Mouse (Mus musculus): ENCODE data around the gene Mmgt2. TPM values are rescaled to one million over a fixed set of nuclear protein-coding genes. Genes with fewer than 3 reads are reported as not detected.

Gene Mmgt2
- 23.2 and 30.8 TPM in 2 replicates for polyA plus RNA-seq (2015; fragmentation: Nextera tagmentation; extraction: Ambion mirVana)

- Histone ChIP-seq H3K9ac (replicated peaks) (peak within 1 kb of the TSS; percentile 68), H3K27ac (replicated peaks) (peak within 1 kb of the TSS; percentile 77), H3K9me3 (replicated peaks) (no peaks in the 10 kb centered on the region), H3K36me3 (no peaks in the 10 kb centered on the region), H3K4me1 (peaks cover 45% of the 10 kb centered on the region), H3K4me3 (replicated peaks) (peak within 1 kb of the TSS; percentile 79), H3K4me2 (peak within 1 kb of the TSS; percentile 94), H3K27me3 (replicated peaks) (no peaks in the 10 kb centered on the region)
- 1% methylated on average over 25 of the region's 53 CpGs for WGBS
- ATAC-seq (ENCODE audit: low FRiP score), result peak; percentile 74
Observed at GRCm38 (mm10) chr11:62648591-62649391, at the start of gene Mmgt2. Mmgt2 (plus strand) TSS chr11:62648664.

DNA sequence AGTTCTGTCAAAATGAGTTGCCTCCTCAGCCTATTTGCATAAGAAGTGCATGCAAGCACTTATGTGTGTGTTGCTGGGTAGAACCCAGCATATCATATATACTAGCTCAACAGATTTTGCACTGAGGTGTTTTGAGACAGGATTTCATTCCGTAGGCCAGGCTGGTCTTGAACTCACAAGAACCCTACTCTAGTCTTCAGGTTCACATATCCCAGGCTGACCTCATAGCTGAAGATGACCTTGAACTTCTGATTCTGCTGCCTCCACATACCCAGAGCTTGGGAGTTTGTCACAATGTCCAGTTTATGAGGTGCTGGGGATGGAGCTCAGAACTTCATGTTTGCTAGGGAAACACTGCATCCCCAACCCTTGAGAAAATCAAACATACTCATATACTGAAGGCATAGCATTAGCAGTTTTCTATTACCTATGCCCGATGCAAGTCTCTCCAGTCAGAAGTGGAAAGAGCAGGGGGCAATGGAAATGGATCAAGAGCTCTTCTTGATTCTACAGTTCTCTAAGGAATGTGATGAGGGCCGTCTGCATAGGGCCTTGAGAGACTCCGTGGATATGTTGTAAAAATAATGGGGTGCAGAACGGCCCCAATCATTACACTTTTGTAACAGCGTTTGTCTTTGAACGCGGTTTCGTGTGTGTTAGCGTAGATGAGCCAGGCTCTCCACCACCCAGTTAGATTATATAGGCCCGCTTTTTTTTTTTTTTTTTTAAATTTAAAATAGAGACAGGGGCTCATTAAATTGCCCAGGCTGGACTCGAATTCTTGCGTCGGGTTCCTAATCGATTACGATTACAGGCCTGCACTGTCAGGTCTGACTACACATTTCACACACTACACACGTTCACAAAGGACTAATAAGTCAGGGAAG is 46.5 kb upstream of the Mmgt2 start:
- peak overlapping the region; percentile 60 for H3K9ac ChIP-seq (replicated peaks)
- H3K4me2 ChIP-seq, result peak overlapping the region; percentile 67
- peaks cover 39% of the 10 kb centered on the region for H3K4me1 ChIP-seq
- no peaks in the 10 kb centered on the region for H3K27me3 ChIP-seq (replicated peaks)
- peaks cover 29% of the 10 kb centered on the region for H3K36me3 ChIP-seq
- peak; percentile 19 for ATAC-seq (ENCODE audit: low FRiP score)
- 9% methylated on average over 17 of the region's 17 CpGs for WGBS
- H3K4me3 ChIP-seq (replicated peaks), result peak overlapping the region; percentile 71
- peak overlapping the region; percentile 95 for H3K27ac ChIP-seq (replicated peaks)
- no peaks in the 10 kb centered on the region for H3K9me3 ChIP-seq (replicated peaks)

DNA sequence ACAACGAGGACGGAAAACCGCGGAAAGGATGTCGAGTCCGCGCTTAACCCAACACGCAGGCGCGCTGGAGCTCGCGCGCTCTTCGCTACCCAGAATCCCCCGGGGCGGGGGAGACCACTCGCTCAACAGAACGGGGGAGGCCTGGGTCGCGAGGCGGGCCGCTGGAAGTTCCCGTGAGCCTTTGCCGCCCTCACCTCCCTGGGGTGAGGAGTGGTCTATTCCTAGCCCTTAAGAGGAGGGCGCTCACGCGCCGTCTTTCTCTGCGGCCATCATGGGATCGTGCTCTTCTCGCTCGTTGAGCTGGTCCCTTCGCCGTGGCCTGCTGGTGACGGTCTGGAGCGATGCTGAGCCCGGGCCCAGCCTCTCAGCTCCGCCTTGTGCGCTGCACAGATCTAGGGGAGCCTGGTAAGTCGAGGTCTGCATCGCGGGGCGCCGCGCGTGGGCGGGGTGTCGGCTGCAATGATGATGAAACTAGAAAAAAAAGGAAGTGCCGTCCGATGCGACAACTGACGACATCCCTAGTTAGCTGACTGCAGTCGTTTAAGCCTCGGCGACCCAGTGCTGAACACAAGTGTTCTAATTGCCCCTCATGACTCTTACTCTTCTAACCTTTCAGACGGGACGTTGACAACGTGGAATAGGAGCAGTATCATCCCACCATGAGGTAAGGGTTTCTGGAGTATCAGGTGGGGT is 45.7 kb upstream of the Mmgt2 start:
- H3K27me3 ChIP-seq (replicated peaks), result no peaks in the 10 kb centered on the region
- WGBS, result under 1% methylated on average over 58 of the region's 58 CpGs
- H3K4me3 ChIP-seq (replicated peaks), result peak overlapping the region; percentile 71
- peak overlapping the region; percentile 67 for H3K4me2 ChIP-seq
- no peaks in the 10 kb centered on the region for H3K9me3 ChIP-seq (replicated peaks)
- peaks cover 37% of the 10 kb centered on the region for H3K36me3 ChIP-seq
- peak overlapping the region; percentile 95 for H3K27ac ChIP-seq (replicated peaks)
- ATAC-seq (ENCODE audit: low FRiP score), result peak; percentile 95
- peak overlapping the region; percentile 98 for H3K9ac ChIP-seq (replicated peaks)
- H3K4me1 ChIP-seq, result peaks cover 45% of the 10 kb centered on the region

GRCm38 (mm10) chr11:62603312-62604056 is 45.0 kb upstream of the Mmgt2 start:
- no peak for ATAC-seq (ENCODE audit: low FRiP score)
- no peaks in the 10 kb centered on the region for H3K27me3 ChIP-seq (replicated peaks)
- peak overlapping the region; percentile 67 for H3K4me2 ChIP-seq
- peaks cover 43% of the 10 kb centered on the region for H3K36me3 ChIP-seq
- peak overlapping the region; percentile 98 for H3K9ac ChIP-seq (replicated peaks)
- WGBS, result under 1% methylated on average over 13 of the region's 13 CpGs
- peaks cover 48% of the 10 kb centered on the region for H3K4me1 ChIP-seq
- H3K27ac ChIP-seq (replicated peaks), result peak overlapping the region; percentile 95
- peak overlapping the region; percentile 71 for H3K4me3 ChIP-seq (replicated peaks)
- H3K9me3 ChIP-seq (replicated peaks), result no peaks in the 10 kb centered on the region

DNA sequence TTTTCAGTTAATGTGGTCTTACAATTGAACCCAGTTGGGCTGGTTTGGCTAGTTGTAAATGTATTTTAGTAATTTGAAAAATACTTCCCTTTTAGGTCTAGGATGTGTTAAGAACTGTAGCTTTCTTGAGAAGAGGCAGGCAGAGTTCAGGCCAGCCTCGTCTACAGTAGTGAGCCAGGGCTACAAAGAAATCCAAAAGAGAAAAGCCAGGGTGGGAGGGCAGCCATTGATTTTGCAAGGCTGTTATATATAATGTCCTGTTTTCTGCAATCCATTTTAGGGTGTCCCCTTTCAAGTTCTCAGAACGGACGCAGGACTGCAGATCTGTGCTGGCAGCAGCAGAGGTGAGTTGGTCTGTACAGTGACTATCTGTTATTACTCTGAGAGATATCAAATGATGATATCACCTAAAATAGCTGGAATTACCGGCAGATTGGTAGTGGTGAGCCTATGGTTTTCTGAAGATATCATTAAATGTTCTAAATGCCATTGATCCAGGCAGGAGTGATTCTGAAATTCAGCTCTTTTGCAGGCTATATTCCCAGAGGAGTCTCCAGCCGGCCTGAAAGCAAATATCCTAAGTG is 44.2 kb upstream of the Mmgt2 start:
- peaks cover 48% of the 10 kb centered on the region for H3K4me1 ChIP-seq

DNA sequence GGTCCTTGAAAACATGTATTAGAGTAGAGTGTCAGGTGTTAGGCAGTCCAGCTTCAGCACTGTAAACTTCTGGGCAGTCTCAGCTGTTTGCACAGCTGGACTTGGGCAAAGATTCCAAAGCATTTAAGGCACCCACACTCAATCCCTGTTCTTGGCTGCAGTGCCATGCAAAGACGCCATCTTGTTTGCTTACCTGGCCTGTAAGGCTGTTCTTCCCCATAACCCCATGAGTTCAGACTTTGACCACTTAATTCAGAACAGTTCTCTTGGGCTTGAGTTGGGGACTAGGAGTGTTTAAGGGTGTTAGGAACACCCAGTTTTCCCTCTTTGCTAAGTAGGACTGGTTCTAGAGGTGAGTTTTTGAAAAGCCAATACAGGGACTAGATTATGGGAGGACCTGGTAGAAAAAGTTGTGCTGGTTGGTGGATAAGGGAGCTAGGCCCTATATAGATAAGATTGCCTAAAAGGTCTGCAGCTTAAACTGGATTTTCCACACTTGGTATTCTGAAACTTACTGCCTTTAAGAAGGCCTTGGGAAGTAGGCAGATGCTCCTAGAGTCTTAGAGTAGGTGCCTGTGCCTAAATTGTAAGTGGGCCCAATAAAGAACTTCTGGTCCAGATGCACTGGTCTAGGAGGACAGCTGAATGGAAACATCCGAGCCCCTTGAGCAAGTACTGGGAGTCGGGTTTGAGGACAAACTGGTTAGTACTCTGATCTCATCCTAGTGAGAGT is 43.4 kb upstream of the Mmgt2 start:
- Histone ChIP-seq H3K27ac (replicated peaks) (no peak overlapping the region; the same call in 1 of the 2 replicates), H3K9me3 (replicated peaks) (no peaks in the 10 kb centered on the region), H3K4me1 (peaks cover 48% of the 10 kb centered on the region), H3K9ac (replicated peaks) (peak overlapping the region; percentile 55), H3K36me3 (peaks cover 54% of the 10 kb centered on the region), H3K4me3 (replicated peaks) (peak overlapping the region; percentile 71; the same call in 1 of the 2 replicates), H3K4me2 (peak overlapping the region; percentile 67), H3K27me3 (replicated peaks) (no peaks in the 10 kb centered on the region)
- no peak for ATAC-seq (ENCODE audit: low FRiP score)
- WGBS, result 19% methylated on average over 3 of the region's 3 CpGs

More for the DNA sequence above, 44.2 kb upstream of the Mmgt2 start:
- no peaks in the 10 kb centered on the region for H3K9me3 ChIP-seq (replicated peaks)
- H3K36me3 ChIP-seq, result peaks cover 49% of the 10 kb centered on the region
- ATAC-seq (ENCODE audit: low FRiP score), result no peak
- WGBS, result 13% methylated on average over 5 of the region's 5 CpGs
- peak overlapping the region; percentile 55 for H3K9ac ChIP-seq (replicated peaks)
- peak overlapping the region; percentile 71 for H3K4me3 ChIP-seq (replicated peaks)
- peak overlapping the region; percentile 95; the same call in 1 of the 2 replicates for H3K27ac ChIP-seq (replicated peaks)
- H3K27me3 ChIP-seq (replicated peaks), result no peaks in the 10 kb centered on the region
- peak overlapping the region; percentile 67 for H3K4me2 ChIP-seq

GRCm38 (mm10) chr11:62605619-62606298 is 42.7 kb upstream of the Mmgt2 start:
- peaks cover 48% of the 10 kb centered on the region for H3K4me1 ChIP-seq
- peak overlapping the region; percentile 55 for H3K9ac ChIP-seq (replicated peaks)
- WGBS, result 44% methylated on average over 10 of the region's 10 CpGs
- 0 out of 2 replicates have a peak overlapping the region, but pooled peaks have one; percentile 0 for H3K4me3 ChIP-seq (replicated peaks)
- ATAC-seq (ENCODE audit: low FRiP score), result no peak
- H3K27me3 ChIP-seq (replicated peaks), result no peaks in the 10 kb centered on the region
- peaks cover 59% of the 10 kb centered on the region for H3K36me3 ChIP-seq
- H3K4me2 ChIP-seq, result peak overlapping the region; percentile 67
- H3K9me3 ChIP-seq (replicated peaks), result no peaks in the 10 kb centered on the region
- peak overlapping the region; percentile 11; the same call in 1 of the 2 replicates for H3K27ac ChIP-seq (replicated peaks)

DNA sequence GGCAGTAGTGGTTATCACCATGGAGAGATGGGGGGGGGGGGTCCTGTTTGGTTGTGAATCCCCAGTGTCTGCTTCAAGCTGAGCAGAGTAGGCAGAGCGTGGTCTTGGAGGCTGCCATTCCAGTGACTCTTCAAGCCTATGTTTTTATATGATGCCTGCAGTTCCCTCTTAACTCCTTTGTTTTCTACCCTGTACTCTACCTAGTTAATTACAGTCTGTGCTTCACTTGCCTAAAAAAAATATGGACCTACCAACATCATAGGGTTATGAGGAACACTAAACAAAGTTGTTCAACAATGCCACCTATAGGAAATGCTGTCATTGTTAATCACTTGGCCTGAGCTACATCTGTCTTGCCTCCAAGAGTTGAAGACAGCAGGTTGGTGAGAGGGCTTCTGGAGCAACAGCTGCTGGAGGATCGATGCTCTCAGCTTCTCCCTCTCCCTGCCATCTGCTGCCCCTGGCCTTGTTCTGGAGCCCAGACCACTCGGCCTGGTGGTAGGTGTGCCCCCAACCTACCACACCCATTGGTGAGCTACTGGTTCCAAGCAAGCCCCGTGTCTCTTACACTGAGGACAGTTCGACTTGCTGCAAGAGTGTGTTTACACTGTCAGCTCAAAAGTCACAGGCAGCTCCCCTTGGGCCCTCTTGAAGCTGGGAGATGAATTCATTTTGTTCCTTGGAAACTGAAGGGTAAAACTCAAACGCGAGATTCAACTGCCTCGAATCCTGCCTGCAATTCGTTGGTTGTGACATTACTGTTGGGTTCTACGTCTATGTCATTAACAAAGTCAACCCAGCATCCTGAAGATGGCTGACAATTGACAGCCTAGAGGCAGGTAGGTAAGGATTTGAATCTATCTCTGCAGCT is 41.9 kb upstream of the Mmgt2 start:
- WGBS, result 61% methylated on average over 10 of the region's 10 CpGs
- Histone ChIP-seq H3K27me3 (replicated peaks) (no peaks in the 10 kb centered on the region), H3K9me3 (replicated peaks) (no peaks in the 10 kb centered on the region), H3K27ac (replicated peaks) (peak overlapping the region; percentile 11; the same call in 1 of the 2 replicates), H3K4me3 (replicated peaks) (no peak overlapping the region), H3K4me2 (peak overlapping the region; percentile 67; the same call in 1 of the 2 replicates), H3K4me1 (peaks cover 48% of the 10 kb centered on the region), H3K36me3 (peaks cover 59% of the 10 kb centered on the region), H3K9ac (replicated peaks) (no peak overlapping the region)
- no peak for ATAC-seq (ENCODE audit: low FRiP score)
